Mouse (Mus musculus) olfactory bulb, adult 2 months (tissue): ENCODE results near the gene Twf2.

Source experiments
- CTCF ChIP-seq: fragments of 200-500 bp; IDR thresholded peaks from 2 replicates; pipeline ENCODE4 v1.5.1; 2012; ENCODE audit warnings: low read depth, mild to moderate bottlenecking, low read length, moderate library complexity; ENCODE audit not compliant: insufficient read depth
- POLR2A ChIP-seq: fragments of 200-500 bp; IDR thresholded peaks from 2 replicates; pipeline ENCODE4 v1.6.1; 2012; ENCODE audit warnings: mild to moderate bottlenecking, low read depth, low read length, moderate library complexity; ENCODE audit not compliant: insufficient read depth

DNA sequence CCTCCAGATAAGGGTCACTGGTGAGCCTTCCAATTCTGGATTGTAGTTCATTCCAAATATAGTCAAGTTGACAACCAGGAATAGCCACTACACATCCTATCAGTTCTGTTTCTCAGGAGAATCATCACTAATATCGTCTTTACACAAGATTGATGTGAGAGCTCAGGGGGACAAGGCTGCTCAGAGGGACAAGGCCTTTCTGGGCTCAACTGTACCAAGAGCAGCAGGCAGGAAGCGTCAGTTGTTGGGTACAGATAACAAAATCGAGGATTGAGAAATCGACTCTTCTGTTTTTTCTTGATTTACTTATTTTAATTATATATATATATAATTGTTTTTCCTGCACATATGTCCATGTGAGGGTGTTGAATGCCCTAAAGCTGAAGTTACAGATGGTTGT, 55.5 kb downstream of the Twf2 start:
- TF ChIP-seq POLR2A, result no peak
- no peak for TF ChIP-seq CTCF
